ENCODE assay signal across 13 mouse cellular contexts in the genomic region with DNA sequence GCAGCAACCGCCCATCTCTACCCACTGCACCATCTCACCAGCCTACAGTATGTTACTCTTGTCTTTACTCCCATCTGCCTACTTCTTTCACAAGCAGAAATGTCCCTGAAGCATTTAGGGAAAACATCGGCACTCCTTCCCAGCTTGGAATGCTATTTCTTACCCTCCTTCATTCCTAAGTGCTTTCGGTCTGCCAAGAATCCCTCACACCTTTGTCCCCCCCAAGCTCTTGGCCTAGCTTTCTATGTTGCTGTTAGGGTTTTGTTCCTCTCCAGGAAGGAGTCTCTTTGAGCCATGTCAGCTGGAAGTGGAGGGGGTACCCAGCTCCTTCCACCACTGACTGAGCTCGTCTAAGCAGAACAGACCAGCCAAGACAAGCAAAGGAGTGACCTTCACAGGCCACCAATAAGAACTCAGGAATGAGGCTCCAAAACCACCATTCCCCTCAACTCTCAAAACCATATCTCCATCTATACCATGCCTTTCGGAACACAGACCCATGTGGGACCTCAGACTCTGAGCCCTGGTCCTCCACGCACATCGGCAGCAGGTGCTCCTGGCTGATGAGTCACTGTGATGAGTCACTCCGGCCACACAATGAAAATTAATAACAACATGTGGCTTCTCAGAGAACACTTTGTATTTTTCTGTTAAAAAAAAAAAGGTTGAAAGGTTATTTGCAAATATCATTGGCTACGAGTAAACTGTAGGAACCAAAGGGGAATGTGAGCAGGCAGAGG.
DNase-seq lines count a peak whose midpoint lies in the region; ATAC-seq and TF ChIP-seq lines count a peak whose summit lies in the region.
"Had no signal": no experiment of that assay in that cellular context is flagged by ENCODE, and none has a peak within 500 bp of the region (broad histone marks: within the 10 kb centered on the region; RNA-seq: fewer than 3 reads in every experiment).

No protein-coding gene starts in this region.

- DNase-seq in cerebellum, adult 9-10 months, result peak; percentile 43
- no peak for DNase-seq in cerebellum, adult 11 months
- DNase-seq in kidney, postnatal 0 days (ENCODE audit: low spot score), result peak; percentile 57
- DNase-seq in kidney, postnatal 36 days, result no peak
- DNase-seq in lung, postnatal 10 days, result peak; percentile 23
- DNase-seq in forebrain, embryonic 10.5 days (ENCODE audit: extremely low spot score, low spot score), result no peak
- DNase-seq in left cerebral cortex, adult 2 months (ENCODE audit: extremely low spot score in 1 of 2, low spot score in 2 of 2), result no peak
- DNase-seq: gastrocnemius, postnatal 10 days; heart, postnatal 10 days; kidney, adult 2 months; spleen, adult 18-20 months; thymus, postnatal 14 days had no signal

- H3K4me1 ChIP-seq in kidney, postnatal 0 days (replicated peaks; ENCODE audit: insufficient read depth, low read length), result 0 out of 2 replicates have a peak, but pooled peaks cover 4% of the 10 kb centered on the region
- no peaks in the 10 kb centered on the region for H3K4me1 ChIP-seq in forebrain, embryonic 10.5 days

- TF ChIP-seq CTCF in kidney, postnatal 0 days (IDR thresholded peaks at IDR 0.05; ENCODE audit: low read depth), result no peak
- TF ChIP-seq CTCF in C2C12 (IDR thresholded peaks at IDR 0.05; ENCODE audit: control insufficient read depth, insufficient read depth, insufficient read length), result no peak
- TF ChIP-seq CTCF in left cerebral cortex, adult 2 months (IDR thresholded peaks at IDR 0.05), result no peak

- ATAC-seq in kidney, postnatal 0 days (replicated peaks; ENCODE audit: low FRiP score, low read depth), result no peak

- H3K4me3 ChIP-seq in kidney, postnatal 0 days (replicated peaks; ENCODE audit: low read depth, low read length), result no peak overlapping the region
- no peak overlapping the region for H3K4me3 ChIP-seq in C2C12 (ENCODE audit: insufficient read depth, poor library complexity, severe bottlenecking)
- no peak overlapping the region for H3K4me3 ChIP-seq in forebrain, embryonic 10.5 days
- H3K4me3 ChIP-seq in left cerebral cortex, adult 2 months, result no peak overlapping the region

- H3ac ChIP-seq in C2C12 (ENCODE audit: control insufficient read depth, insufficient read length, low read depth), result no peak overlapping the region

- intact Hi-C loops in left cerebral cortex, adult 2 months (cut with DNase I), result no loop called here

- H3K79me3 ChIP-seq in C2C12 (ENCODE audit: low read depth), result no peaks in the 10 kb centered on the region

- H3K27ac ChIP-seq in kidney, postnatal 0 days, result no peak overlapping the region
- no peak overlapping the region for H3K27ac ChIP-seq in forebrain, embryonic 10.5 days
- no peak overlapping the region for H3K27ac ChIP-seq in left cerebral cortex, adult 2 months

- no peaks in the 10 kb centered on the region for H3K36me3 ChIP-seq in kidney, postnatal 0 days (ENCODE audit: insufficient read depth, low read length)
- no peaks in the 10 kb centered on the region for H3K36me3 ChIP-seq in C2C12 (ENCODE audit: control insufficient read depth, insufficient read depth)
- H3K36me3 ChIP-seq in forebrain, embryonic 10.5 days (replicated peaks), result no peaks in the 10 kb centered on the region

- H3K27me3 ChIP-seq in kidney, postnatal 0 days (ENCODE audit: insufficient read depth, low read length), result no peaks in the 10 kb centered on the region
- H3K27me3 ChIP-seq in C2C12 (ENCODE audit: control insufficient read depth, insufficient read depth, insufficient read length), result no peaks in the 10 kb centered on the region
- H3K27me3 ChIP-seq in forebrain, embryonic 10.5 days (ENCODE audit: poor library complexity, severe bottlenecking), result no peaks in the 10 kb centered on the region

- H3K4me2 ChIP-seq in kidney, postnatal 0 days (ENCODE audit: low read length), result no peak overlapping the region

- H3K9ac ChIP-seq in kidney, postnatal 0 days (ENCODE audit: low read depth, low read length), result no peak overlapping the region

- H3K9me3 ChIP-seq in kidney, postnatal 0 days (replicated peaks; ENCODE audit: low read length), result no peaks in the 10 kb centered on the region
- H3K9me3 ChIP-seq in forebrain, embryonic 10.5 days, result no peaks in the 10 kb centered on the region

- WGBS in kidney, postnatal 0 days, result 68% methylated on average over 9 of the region's 9 CpGs
- 90% methylated on average over 9 of the region's 9 CpGs for WGBS in forebrain, embryonic 10.5 days

- no peaks in the 10 kb centered on the region for H3K79me2 ChIP-seq in C2C12 (ENCODE audit: control insufficient read depth, insufficient read depth)

TF ChIP-seq in C2C12, 6 proteins besides CTCF, POLR2A, EP300 and RAD21:
- TF ChIP-seq FOSL1 (IDR thresholded peaks at IDR 0.05; ENCODE audit: insufficient read depth, low read length, poor library complexity, severe bottlenecking), result peak; percentile 85
- TF ChIP-seq USF1 (IDR thresholded peaks at IDR 0.05; ENCODE audit: low read depth), result no peak
- peak; percentile 47 for TF ChIP-seq MAX (IDR thresholded peaks at IDR 0.05)
- peak; percentile 91 for TF ChIP-seq MYOD1 (IDR thresholded peaks at IDR 0.05; ENCODE audit: control insufficient read depth, insufficient read length, low read depth)
- TF ChIP-seq MYOG (IDR thresholded peaks at IDR 0.05; ENCODE audit: control insufficient read depth, extremely low read depth, insufficient read length), result no peak
- TF ChIP-seq CEBPB (IDR thresholded peaks at IDR 0.05; ENCODE audit: low read depth), result no peak
TF ChIP-seq in C2C12: peak in this region for 3.

Comparison
In these comparisons a context has a peak if more than half of its experiments do, and no peak if none do; other contexts are left out.
1. DNase-seq: peak in cerebellum, adult 9-10 months (single experiment), kidney, postnatal 0 days (single experiment) and lung, postnatal 10 days (single experiment); none in cerebellum, adult 11 months (single experiment), kidney, postnatal 36 days (0 of 2), forebrain, embryonic 10.5 days (single experiment) and left cerebral cortex, adult 2 months (0 of 2).